Mouse (Mus musculus) limb, embryonic 12.5 days (tissue): ENCODE measurements around the gene Unkl. TPM values are rescaled to one million over a fixed set of nuclear protein-coding genes. Genes with fewer than 3 reads are reported as not detected.
"Not testable (repeated sequence)": the region's sequence is repeated elsewhere in the genome, so short reads cannot be mapped to it uniquely, and the experiment has no call there.

ENCODE experiments used
- ATAC-seq: fragments of 200-750 bp; cut with Nextera tagmentation; 2 replicates; pipeline ENCODE4 v1.8.0; 2017; ENCODE audit warnings: low read depth, moderate TSS enrichment; ENCODE audit not compliant: insufficient number of reproducible peaks, insufficient read depth, low FRiP score, low TSS enrichment
- H3K27ac ChIP-seq: fragments of 300-500 bp; sonication (generic); 2 replicates; pipeline ENCODE4 v1.5.1; 2016; ENCODE audit warnings: mild to moderate bottlenecking, moderate library complexity
- H3K27me3 ChIP-seq: fragments of 300-500 bp; sonication (generic); 2 replicates; pipeline ENCODE4 v1.6.1; 2016; ENCODE audit warnings: mild to moderate bottlenecking, moderate library complexity
- H3K36me3 ChIP-seq: fragments of 300-500 bp; sonication (generic); 2 replicates; pipeline ENCODE4 v1.6.1; 2016; ENCODE audit warnings: mild to moderate bottlenecking, moderate library complexity
- H3K4me1 ChIP-seq: fragments of 300-500 bp; sonication (generic); replicated peaks from 2 replicates; pipeline ENCODE4 v1.6.1; 2016
- H3K4me2 ChIP-seq: fragments of 300-500 bp; sonication (generic); 2 replicates; pipeline ENCODE4 v1.6.1; 2016; ENCODE audit warnings: mild to moderate bottlenecking, moderate library complexity
- H3K4me3 ChIP-seq: fragments of 300-500 bp; sonication (generic); replicated peaks from 2 replicates; pipeline ENCODE4 v1.5.1; 2016; ENCODE audit warnings: mild to moderate bottlenecking
- H3K9ac ChIP-seq: fragments of 300-500 bp; sonication (generic); replicated peaks from 2 replicates; pipeline ENCODE4 v1.6.1; 2016; ENCODE audit warnings: mild to moderate bottlenecking, moderate library complexity
- H3K9me3 ChIP-seq: fragments of 300-500 bp; sonication (generic); 2 replicates; pipeline ENCODE4 v1.6.1; 2016; ENCODE audit warnings: mild to moderate bottlenecking, moderate library complexity
- WGBS: fragments of 180-500 bp; shearing (Covaris S2); methylation state at CpG from one replicate; pipeline ENCODE4 v1.1.7; 2016; 5-methylcytosine and 5-hydroxymethylcytosine counted together
- polyA plus RNA-seq: library from polyadenylated mRNA; unstranded; fragments of >200 nt; fragmentation: Nextera tagmentation; extraction: Ambion mirVana; gene quantifications from 2 replicates; pipeline ENCODE4 v1.2.1, GENCODE M21; 2016

Unkl gene
- polyA plus RNA-seq, 1 experiment from 2014 or later, result 10.5 TPM

DNA sequence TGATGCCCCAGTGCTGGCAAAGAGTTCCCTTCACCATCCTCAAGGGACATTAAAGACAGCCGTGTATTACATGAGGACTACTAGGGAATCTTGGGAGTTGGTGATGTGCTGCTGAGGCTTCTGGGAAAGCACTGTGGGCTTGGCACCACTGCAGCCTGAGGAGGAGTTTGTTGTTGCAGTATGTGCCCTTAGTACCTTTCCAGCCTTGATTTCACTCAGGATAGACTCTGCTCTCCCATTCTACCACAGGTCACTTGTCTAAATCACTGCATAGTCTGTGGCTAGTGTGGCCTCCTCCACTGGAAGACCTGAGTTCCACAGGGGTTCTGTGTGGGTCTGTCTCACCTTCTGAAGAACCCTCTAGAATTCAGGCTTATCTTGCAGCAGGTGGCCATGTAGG is 32.5 kb downstream of the Unkl start:
- Histone ChIP-seq H3K9ac (no peak overlapping the region), H3K36me3 (peaks cover 58% of the 10 kb centered on the region), H3K4me1 (peaks cover 23% of the 10 kb centered on the region), H3K27ac (no peak overlapping the region), H3K9me3 (no peaks in the 10 kb centered on the region), H3K4me3 (no peak overlapping the region), H3K4me2 (no peak overlapping the region), H3K27me3 (no peaks in the 10 kb centered on the region)
- no peak for ATAC-seq
- WGBS, result 85% methylated on average over 1 of the region's 1 CpGs

GRCm38 (mm10) chr17:25221821-25222503 is 33.8 kb downstream of the Unkl start:
- Histone ChIP-seq H3K9me3 (no peaks in the 10 kb centered on the region), H3K9ac (peak overlapping the region; percentile 58), H3K4me3 (peak overlapping the region; percentile 45), H3K4me1 (peaks cover 23% of the 10 kb centered on the region), H3K27me3 (no peaks in the 10 kb centered on the region), H3K27ac (peak overlapping the region; percentile 25; the same call in 1 of the 2 replicates), H3K36me3 (peaks cover 57% of the 10 kb centered on the region), H3K4me2 (peak overlapping the region; percentile 80)
- under 1% methylated on average over 20 of the region's 30 CpGs for WGBS
- peak; percentile 82 for ATAC-seq

DNA sequence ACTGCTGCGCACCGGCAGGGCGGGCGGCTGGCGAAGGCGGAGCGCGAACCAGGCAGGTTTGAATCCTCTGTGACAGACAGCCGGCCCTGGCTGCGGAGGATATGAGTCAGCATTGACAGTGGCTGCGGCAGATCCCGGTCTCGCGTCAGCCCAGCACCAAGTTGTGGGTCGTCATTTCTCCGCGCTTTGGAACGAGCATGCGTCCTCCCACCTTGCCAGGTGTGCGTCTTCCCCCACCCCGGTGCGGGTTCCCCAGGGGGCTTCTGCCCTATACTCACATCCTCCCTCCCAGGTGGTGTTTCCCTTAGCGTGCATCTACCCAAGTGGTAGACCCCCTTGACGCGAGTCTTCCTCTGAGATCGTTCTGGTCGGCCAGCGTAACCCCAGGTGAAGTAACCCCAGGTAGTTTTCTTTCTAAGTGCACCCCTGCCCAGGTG is 34.3 kb downstream of the Unkl start:
- not testable (repeated sequence) for H3K9ac ChIP-seq
- H3K27ac ChIP-seq, result peak overlapping the region; percentile 50; the same call in 1 of the 2 replicates

DNA sequence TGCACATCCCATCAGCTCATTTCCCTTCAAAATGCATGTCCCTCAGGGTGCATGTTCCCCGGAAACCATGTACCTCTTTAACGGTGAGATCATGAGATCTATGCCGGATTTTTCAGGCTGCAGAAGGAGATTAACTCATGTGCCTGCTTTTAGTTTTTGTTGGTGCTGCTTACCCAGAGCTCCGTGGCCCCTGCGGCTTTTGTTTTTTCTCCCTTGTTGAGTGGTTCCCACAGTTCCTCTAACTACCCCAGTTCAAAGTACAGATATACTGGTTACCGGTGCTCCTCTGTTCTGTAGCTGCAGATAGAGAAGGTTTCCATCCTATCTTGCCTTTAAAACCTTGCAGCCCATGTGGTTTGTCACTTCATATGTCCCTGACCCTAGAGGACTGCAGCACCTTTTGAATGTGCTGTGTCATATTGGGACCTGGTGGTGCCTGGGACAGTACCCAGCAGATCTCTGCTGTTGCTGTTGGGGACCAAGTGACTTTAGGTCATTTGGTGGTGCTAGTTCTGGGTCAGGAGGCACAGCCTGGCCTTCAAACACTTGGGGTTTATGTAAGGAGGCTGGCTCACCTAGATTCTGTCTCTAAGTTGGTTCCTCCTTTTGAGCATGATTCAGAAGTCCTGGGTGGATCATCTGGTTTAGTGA is 34.9 kb downstream of the Unkl start:
- peaks cover 23% of the 10 kb centered on the region for H3K4me1 ChIP-seq
- 47% methylated on average over 6 of the region's 6 CpGs for WGBS
- H3K9ac ChIP-seq, result no peak overlapping the region
- H3K27me3 ChIP-seq, result no peaks in the 10 kb centered on the region
- peak overlapping the region; percentile 45 for H3K4me3 ChIP-seq
- H3K36me3 ChIP-seq, result peaks cover 55% of the 10 kb centered on the region
- ATAC-seq, result no peak
- H3K9me3 ChIP-seq, result no peaks in the 10 kb centered on the region
- H3K4me2 ChIP-seq, result peak overlapping the region; percentile 80
- peak overlapping the region; percentile 50; the same call in 1 of the 2 replicates for H3K27ac ChIP-seq

More for the DNA sequence above, 34.3 kb downstream of the Unkl start:
- peak overlapping the region; percentile 80 for H3K4me2 ChIP-seq
- H3K27me3 ChIP-seq, H3K9me3 ChIP-seq: not testable (repeated sequence)
- H3K4me3 ChIP-seq, result peak overlapping the region; percentile 45
- peak; percentile 64; the same call in 1 of the 2 replicates for ATAC-seq
- 9% methylated on average over 16 of the region's 28 CpGs for WGBS
- peaks cover 23% of the 10 kb centered on the region for H3K4me1 ChIP-seq
- peaks cover 57% of the 10 kb centered on the region for H3K36me3 ChIP-seq

DNA sequence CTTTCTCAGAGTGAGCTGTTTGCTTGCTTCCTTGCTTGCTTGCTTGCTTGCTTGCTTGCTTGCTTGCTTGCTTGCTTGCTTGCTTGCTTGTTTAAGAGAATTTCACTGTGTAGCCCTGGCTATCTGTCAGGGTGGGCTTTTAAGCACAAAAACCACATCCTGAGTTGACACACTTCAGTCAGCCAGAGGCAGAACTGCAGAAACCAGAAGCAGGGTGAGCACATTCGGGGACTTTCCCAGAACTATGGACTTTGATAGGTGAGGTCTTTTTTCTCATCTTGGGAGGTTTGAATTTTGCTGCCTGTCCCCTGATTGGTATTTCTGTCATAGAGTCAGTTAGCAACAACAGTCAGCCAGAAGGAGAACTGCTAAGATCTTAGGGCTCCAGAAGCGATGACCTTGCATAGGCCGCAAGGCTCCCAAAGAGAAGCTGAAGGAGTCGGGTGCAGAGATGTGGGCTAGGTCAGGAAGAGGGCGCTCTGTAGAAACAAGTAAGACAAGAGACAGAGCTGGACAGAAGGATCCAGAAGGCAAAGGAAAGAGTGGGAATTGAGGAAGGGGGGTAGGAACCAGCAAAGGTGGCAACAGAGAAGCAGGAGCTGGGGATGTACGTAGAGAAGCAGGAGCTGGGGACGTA is 36.5 kb downstream of the Unkl start:
- no peak for ATAC-seq
- Histone ChIP-seq H3K4me2 (no peak overlapping the region), H3K9me3 (no peaks in the 10 kb centered on the region), H3K9ac (no peak overlapping the region), H3K27ac (no peak overlapping the region), H3K27me3 (no peaks in the 10 kb centered on the region), H3K36me3 (peaks cover 54% of the 10 kb centered on the region), H3K4me3 (no peak overlapping the region), H3K4me1 (peaks cover 23% of the 10 kb centered on the region)
- WGBS, result 92% methylated on average over 7 of the region's 7 CpGs

GRCm38 (mm10) chr17:25225659-25226058 is 37.5 kb downstream of the Unkl start:
- Histone ChIP-seq H3K4me2 (no peak overlapping the region), H3K27ac (no peak overlapping the region), H3K9ac (no peak overlapping the region), H3K36me3 (peaks cover 53% of the 10 kb centered on the region), H3K27me3 (no peaks in the 10 kb centered on the region), H3K4me1 (peaks cover 22% of the 10 kb centered on the region), H3K9me3 (no peaks in the 10 kb centered on the region), H3K4me3 (no peak overlapping the region)
- ATAC-seq, result no peak
- WGBS, result 92% methylated on average over 4 of the region's 4 CpGs

DNA sequence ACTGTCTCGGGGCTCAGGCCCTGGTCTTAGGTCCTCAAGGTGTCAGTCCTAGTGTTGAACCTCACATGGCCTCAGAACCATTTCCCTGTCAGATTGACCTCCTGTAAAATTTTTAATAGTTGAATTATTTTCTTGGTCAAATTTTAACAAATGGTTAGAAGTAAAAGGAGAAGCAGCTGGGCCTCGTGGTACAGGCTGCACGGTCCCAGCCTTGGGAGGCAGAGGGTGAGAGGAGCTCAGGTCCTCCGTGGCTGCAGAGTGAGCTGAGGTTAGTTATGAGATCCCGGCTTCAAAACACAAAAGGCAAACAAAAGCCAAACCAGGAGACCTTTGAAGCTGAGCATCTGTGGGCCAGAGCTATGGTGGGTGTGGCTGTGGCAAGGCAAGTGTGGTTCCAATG is 39.8 kb downstream of the Unkl start:
- Histone ChIP-seq H3K36me3 (peaks cover 59% of the 10 kb centered on the region), H3K4me1 (peaks cover 2% of the 10 kb centered on the region), H3K9ac (no peak overlapping the region), H3K4me2 (no peak overlapping the region), H3K27ac (no peak overlapping the region), H3K27me3 (no peaks in the 10 kb centered on the region), H3K4me3 (no peak overlapping the region), H3K9me3 (no peaks in the 10 kb centered on the region)
- ATAC-seq, result no peak
- 86% methylated on average over 5 of the region's 5 CpGs for WGBS

DNA sequence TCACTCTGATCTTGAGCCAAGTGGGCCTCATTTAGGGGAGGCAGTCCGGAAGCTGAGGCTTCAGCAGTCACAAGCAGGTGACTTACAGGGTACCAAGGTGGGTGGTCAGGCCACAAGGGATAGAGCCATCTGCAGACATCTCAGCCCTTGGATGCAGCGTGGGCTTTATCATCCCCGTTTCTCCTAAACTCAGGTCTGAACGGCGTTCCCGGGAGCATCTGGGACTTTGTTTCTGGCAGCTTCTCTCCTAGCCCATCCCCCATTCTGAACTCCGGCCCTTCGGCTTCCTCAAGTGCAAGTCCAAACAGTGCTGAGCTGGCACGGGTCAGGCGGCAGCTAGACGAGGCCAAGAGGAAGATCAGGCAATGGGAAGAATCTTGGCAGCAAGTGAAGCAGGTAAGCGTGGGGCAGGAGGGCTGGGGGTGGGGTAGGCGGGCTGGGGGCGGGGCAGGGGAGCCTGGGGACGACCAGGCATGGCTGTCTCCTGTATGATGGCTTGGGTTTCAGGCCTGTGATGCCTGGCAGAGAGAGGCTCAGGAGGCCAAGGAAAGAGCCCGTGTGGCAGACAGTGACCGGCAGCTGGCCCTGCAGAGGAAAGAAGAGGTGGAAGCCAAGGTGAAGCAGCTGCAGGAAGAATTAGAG is 41.9 kb downstream of the Unkl start:
- not testable (repeated sequence) for ATAC-seq, H3K4me2 ChIP-seq, H3K4me1 ChIP-seq, H3K27me3 ChIP-seq, H3K27ac ChIP-seq, H3K9ac ChIP-seq, H3K9me3 ChIP-seq, H3K4me3 ChIP-seq
- peaks cover 67% of the 10 kb centered on the region for H3K36me3 ChIP-seq
- 75% methylated on average over 15 of the region's 17 CpGs for WGBS

DNA sequence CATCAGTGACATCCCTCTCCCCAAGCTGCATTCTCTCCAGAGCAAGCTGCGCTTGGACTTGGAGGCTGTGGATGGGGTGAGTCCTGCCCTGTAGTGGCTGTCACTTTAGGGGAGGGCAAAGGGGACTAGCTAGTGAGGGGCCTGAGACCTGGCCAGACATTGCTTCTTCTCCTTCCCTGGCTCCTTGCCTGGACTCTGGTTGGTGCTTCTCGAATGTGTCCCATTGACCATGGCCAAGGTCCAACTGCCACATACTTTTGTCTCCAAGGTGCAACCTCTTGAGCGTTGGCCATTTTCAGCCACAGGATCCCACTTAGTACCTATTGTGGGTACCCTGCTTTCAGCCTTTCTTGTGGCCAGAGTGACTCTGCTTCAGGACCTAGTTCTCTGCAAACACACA is 42.5 kb downstream of the Unkl start:
- no peak for ATAC-seq
- H3K27ac ChIP-seq, result no peak overlapping the region
- no peaks in the 10 kb centered on the region for H3K9me3 ChIP-seq
- 89% methylated on average over 3 of the region's 3 CpGs for WGBS
- H3K4me3 ChIP-seq, result no peak overlapping the region
- H3K9ac ChIP-seq, result no peak overlapping the region
- H3K27me3 ChIP-seq, result no peaks in the 10 kb centered on the region
- H3K4me2 ChIP-seq, result no peak overlapping the region
- H3K36me3 ChIP-seq, result peaks cover 67% of the 10 kb centered on the region
- no peaks in the 10 kb centered on the region for H3K4me1 ChIP-seq

- not testable (repeated sequence) for H3K4me2 ChIP-seq, H3K27me3 ChIP-seq, H3K4me3 ChIP-seq, H3K27ac ChIP-seq, H3K9ac ChIP-seq, ATAC-seq, H3K4me1 ChIP-seq, H3K9me3 ChIP-seq
- WGBS, result 93% methylated on average over 8 of the region's 11 CpGs
- H3K36me3 ChIP-seq, result peaks cover 67% of the 10 kb centered on the region
These were observed 43.4 kb downstream of the Unkl start for GRCm38 (mm10) chr17:25231621-25232020.

GRCm38 (mm10) chr17:25235635-25236034 is 47.4 kb downstream of the Unkl start:
- no peak for ATAC-seq
- Histone ChIP-seq H3K27ac (no peak overlapping the region), H3K9me3 (no peaks in the 10 kb centered on the region), H3K27me3 (no peaks in the 10 kb centered on the region), H3K4me1 (peaks cover 8% of the 10 kb centered on the region), H3K4me3 (no peak overlapping the region), H3K9ac (no peak overlapping the region), H3K36me3 (peaks cover 35% of the 10 kb centered on the region), H3K4me2 (no peak overlapping the region)
- 87% methylated on average over 9 of the region's 9 CpGs for WGBS
